Mouse (Mus musculus): ENCODE measurements at regions not wholly inside any gene's neighbourhood (a gene's known extent, or its start where the extent isn't known, plus 50 kb on each side); places are given as distances from the start of the nearest gene placed in this dataset.

DNA sequence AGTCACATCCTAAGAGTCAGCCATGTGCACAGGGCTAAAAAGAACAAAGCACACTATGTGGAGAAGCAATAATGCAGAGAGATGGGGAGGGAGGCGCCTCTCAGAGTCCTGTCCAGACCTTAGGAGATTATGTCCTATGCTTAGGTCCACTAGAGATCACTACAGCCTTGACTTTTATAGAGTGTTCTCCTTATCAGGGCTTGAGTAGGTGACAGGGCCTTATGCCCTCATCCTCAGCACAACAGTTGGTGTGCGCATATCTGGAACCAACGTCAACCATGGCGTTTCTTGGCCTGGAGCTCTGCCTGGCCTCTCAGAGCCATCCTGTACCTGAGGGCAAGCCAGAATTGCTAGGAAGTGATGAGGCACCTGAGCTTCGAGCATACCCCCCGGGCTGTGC lies 162.6 kb upstream of the Gm10131 start:
- Histone ChIP-seq H3K4me3 (ENCODE audit: insufficient read depth, poor library complexity, severe bottlenecking) (no peak overlapping the region), H3K36me3 (ENCODE audit: control insufficient read depth, insufficient read depth) (no peaks in the 10 kb centered on the region), H3K79me2 (ENCODE audit: control insufficient read depth, insufficient read depth) (no peaks in the 10 kb centered on the region), H3ac (ENCODE audit: control insufficient read depth, insufficient read length, low read depth) (no peak overlapping the region), H3K27me3 (ENCODE audit: control insufficient read depth, insufficient read depth, insufficient read length) (no peaks in the 10 kb centered on the region), H3K79me3 (ENCODE audit: low read depth) (no peaks in the 10 kb centered on the region)
- TF ChIP-seq FOSL1 (IDR thresholded peaks at IDR 0.05; ENCODE audit: insufficient read depth, low read length, poor library complexity, severe bottlenecking): no peak
- no peak for TF ChIP-seq CEBPB (IDR thresholded peaks at IDR 0.05; ENCODE audit: low read depth)
- no peak for TF ChIP-seq MYOD1 (IDR thresholded peaks at IDR 0.05; ENCODE audit: control insufficient read depth, insufficient read length, low read depth)
- no peak for TF ChIP-seq CTCF (IDR thresholded peaks at IDR 0.05; ENCODE audit: control insufficient read depth, insufficient read depth, insufficient read length)
- no peak for TF ChIP-seq USF1 (IDR thresholded peaks at IDR 0.05; ENCODE audit: low read depth)
- no peak for TF ChIP-seq MYOG (IDR thresholded peaks at IDR 0.05; ENCODE audit: control insufficient read depth, extremely low read depth, insufficient read length)
- TF ChIP-seq MAX (IDR thresholded peaks at IDR 0.05): no peak

DNA sequence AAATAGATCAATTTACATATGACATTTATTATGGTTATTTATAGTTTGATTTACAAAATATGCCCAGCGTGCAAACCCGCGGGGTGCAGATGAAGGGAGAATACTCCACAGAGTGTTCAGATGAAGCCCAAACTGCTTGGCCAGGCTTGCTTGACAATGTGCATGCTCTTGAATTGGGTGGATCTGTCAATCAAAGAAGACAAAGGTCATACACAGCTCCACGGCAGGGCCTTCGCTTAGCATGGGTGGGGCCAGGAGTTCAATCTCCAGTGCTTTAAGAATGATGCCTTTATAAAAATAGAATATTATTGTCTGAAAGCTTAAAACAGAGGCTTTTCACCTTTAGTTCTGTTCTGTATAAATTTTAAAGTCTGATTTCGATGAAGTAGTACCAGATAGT lies 158.3 kb upstream of the Gm10131 start:
- no peak overlapping the region for H3K4me3 ChIP-seq (ENCODE audit: insufficient read depth, poor library complexity, severe bottlenecking)
- TF ChIP-seq MYOD1 (IDR thresholded peaks at IDR 0.05; ENCODE audit: control insufficient read depth, insufficient read length, low read depth) (no peak), CTCF (IDR thresholded peaks at IDR 0.05; ENCODE audit: control insufficient read depth, insufficient read depth, insufficient read length) (no peak), FOSL1 (IDR thresholded peaks at IDR 0.05; ENCODE audit: insufficient read depth, low read length, poor library complexity, severe bottlenecking) (no peak), MYOG (IDR thresholded peaks at IDR 0.05; ENCODE audit: control insufficient read depth, extremely low read depth, insufficient read length) (no peak), CEBPB (IDR thresholded peaks at IDR 0.05; ENCODE audit: low read depth) (no peak), MAX (IDR thresholded peaks at IDR 0.05) (no peak), USF1 (IDR thresholded peaks at IDR 0.05; ENCODE audit: low read depth) (no peak)
- H3ac ChIP-seq (ENCODE audit: control insufficient read depth, insufficient read length, low read depth): no peak overlapping the region
- no peaks in the 10 kb centered on the region for H3K79me3 ChIP-seq (ENCODE audit: low read depth)
- H3K79me2 ChIP-seq (ENCODE audit: control insufficient read depth, insufficient read depth): no peaks in the 10 kb centered on the region
- no peaks in the 10 kb centered on the region for H3K27me3 ChIP-seq (ENCODE audit: control insufficient read depth, insufficient read depth, insufficient read length)
- H3K36me3 ChIP-seq (ENCODE audit: control insufficient read depth, insufficient read depth): no peaks in the 10 kb centered on the region

DNA sequence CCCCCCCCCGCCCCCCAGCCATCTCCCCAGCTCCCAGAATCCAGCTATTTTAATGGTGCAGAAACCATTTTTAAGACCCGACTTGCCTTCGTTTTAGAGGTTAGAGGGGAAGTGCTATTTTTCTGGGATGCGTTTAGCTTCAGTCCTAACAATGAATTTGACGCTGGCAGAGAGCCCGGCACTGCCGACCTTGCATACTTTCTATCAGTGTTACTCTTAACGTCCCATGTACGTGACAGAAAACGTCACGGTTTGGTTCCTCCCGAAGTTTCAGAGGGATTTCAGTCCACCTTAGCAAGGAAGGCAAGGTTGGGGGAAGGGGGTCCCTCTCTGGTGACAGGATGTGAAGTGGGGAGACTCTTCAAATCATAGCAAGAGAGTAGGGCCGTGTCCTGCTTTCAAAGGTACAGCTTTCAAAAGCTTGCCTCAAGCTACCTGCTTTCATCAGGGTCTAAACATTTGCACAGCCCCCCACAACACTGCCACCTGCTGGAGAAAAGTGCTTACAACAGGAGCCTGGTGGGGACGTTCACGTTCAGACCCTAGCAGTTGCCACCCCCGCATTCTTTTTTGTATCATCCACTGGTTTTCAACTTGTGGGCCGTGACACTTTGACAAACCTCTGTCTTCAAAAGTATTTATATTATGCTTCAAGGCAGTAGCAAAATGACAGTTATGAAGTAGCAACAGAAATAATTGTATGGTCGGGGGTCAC lies 157.4 kb upstream of the Gm10131 start:
- Histone ChIP-seq H3K36me3 (ENCODE audit: control insufficient read depth, insufficient read depth) (no peaks in the 10 kb centered on the region), H3K27me3 (ENCODE audit: control insufficient read depth, insufficient read depth, insufficient read length) (no peaks in the 10 kb centered on the region)

DNA sequence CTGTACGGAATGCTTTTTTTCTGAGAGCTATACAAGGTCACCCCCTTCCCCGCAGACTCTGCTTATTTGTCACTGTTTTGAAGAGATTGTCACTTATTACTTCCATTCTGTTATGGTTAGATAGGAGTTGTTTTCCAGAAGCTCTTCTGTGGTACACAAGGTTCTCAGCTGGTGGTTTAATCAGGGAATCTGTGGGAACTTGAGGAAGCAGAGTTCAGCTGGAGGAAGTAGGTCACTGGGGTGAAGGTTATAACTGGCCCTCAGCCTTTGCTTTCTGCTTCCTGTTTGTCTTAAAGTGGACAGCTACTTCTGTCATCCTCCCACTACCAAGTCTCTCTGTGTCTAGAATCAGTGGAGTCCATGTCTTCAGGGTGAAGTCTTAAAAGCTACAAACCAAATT lies 143.4 kb upstream of the Gm10131 start:
- no peak overlapping the region for H3K4me3 ChIP-seq (ENCODE audit: insufficient read depth, poor library complexity, severe bottlenecking)
- H3K79me3 ChIP-seq (ENCODE audit: low read depth): no peaks in the 10 kb centered on the region
- H3K79me2 ChIP-seq (ENCODE audit: control insufficient read depth, insufficient read depth): no peaks in the 10 kb centered on the region
- H3ac ChIP-seq (ENCODE audit: control insufficient read depth, insufficient read length, low read depth): no peak overlapping the region
- TF ChIP-seq FOSL1 (IDR thresholded peaks at IDR 0.05; ENCODE audit: insufficient read depth, low read length, poor library complexity, severe bottlenecking) (no peak), MYOD1 (IDR thresholded peaks at IDR 0.05; ENCODE audit: control insufficient read depth, insufficient read length, low read depth) (no peak), MYOG (IDR thresholded peaks at IDR 0.05; ENCODE audit: control insufficient read depth, extremely low read depth, insufficient read length) (no peak), MAX (IDR thresholded peaks at IDR 0.05) (no peak), CEBPB (IDR thresholded peaks at IDR 0.05; ENCODE audit: low read depth) (no peak), CTCF (IDR thresholded peaks at IDR 0.05; ENCODE audit: control insufficient read depth, insufficient read depth, insufficient read length) (no peak), USF1 (IDR thresholded peaks at IDR 0.05; ENCODE audit: low read depth) (no peak)
- no peaks in the 10 kb centered on the region for H3K27me3 ChIP-seq (ENCODE audit: control insufficient read depth, insufficient read depth, insufficient read length)
- no peaks in the 10 kb centered on the region for H3K36me3 ChIP-seq (ENCODE audit: control insufficient read depth, insufficient read depth)

More for the DNA sequence above, 157.4 kb upstream of the Gm10131 start:
- H3K4me3 ChIP-seq (ENCODE audit: insufficient read depth, poor library complexity, severe bottlenecking): no peak overlapping the region
- no peak for TF ChIP-seq USF1 (IDR thresholded peaks at IDR 0.05; ENCODE audit: low read depth)
- no peak for TF ChIP-seq MYOD1 (IDR thresholded peaks at IDR 0.05; ENCODE audit: control insufficient read depth, insufficient read length, low read depth)
- no peak for TF ChIP-seq CTCF (IDR thresholded peaks at IDR 0.05; ENCODE audit: control insufficient read depth, insufficient read depth, insufficient read length)
- TF ChIP-seq MAX (IDR thresholded peaks at IDR 0.05): no peak
- no peak for TF ChIP-seq MYOG (IDR thresholded peaks at IDR 0.05; ENCODE audit: control insufficient read depth, extremely low read depth, insufficient read length)
- TF ChIP-seq FOSL1 (IDR thresholded peaks at IDR 0.05; ENCODE audit: insufficient read depth, low read length, poor library complexity, severe bottlenecking): no peak
- no peak for TF ChIP-seq CEBPB (IDR thresholded peaks at IDR 0.05; ENCODE audit: low read depth)
- H3K79me3 ChIP-seq (ENCODE audit: low read depth): no peaks in the 10 kb centered on the region
- H3K79me2 ChIP-seq (ENCODE audit: control insufficient read depth, insufficient read depth): no peaks in the 10 kb centered on the region
- H3ac ChIP-seq (ENCODE audit: control insufficient read depth, insufficient read length, low read depth): no peak overlapping the region

DNA sequence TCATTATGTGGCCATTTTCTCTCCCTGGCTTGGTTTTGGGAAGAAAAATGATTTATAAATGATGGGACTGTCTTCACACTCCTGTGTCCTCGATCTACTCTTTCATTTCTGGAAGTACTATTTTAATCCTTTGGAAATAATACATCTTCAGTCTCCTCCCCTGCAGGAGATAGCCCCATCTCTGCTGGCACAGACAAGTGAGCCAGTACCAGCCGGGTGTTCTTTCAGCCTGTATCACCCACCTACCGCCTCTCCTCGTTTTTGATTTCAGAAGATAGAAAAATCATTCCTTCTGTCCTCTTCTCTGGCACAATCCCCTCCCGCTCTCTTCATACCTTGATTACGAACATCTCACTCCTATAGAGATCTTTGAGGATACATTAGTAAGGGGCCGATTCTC lies 140.4 kb upstream of the Gm10131 start:
- TF ChIP-seq FOSL1 (IDR thresholded peaks at IDR 0.05; ENCODE audit: insufficient read depth, low read length, poor library complexity, severe bottlenecking): no peak
- no peak for TF ChIP-seq CTCF (IDR thresholded peaks at IDR 0.05; ENCODE audit: control insufficient read depth, insufficient read depth, insufficient read length)
- TF ChIP-seq MYOD1 (IDR thresholded peaks at IDR 0.05; ENCODE audit: control insufficient read depth, insufficient read length, low read depth): no peak
- TF ChIP-seq CEBPB (IDR thresholded peaks at IDR 0.05; ENCODE audit: low read depth): no peak
- no peak for TF ChIP-seq USF1 (IDR thresholded peaks at IDR 0.05; ENCODE audit: low read depth)
- TF ChIP-seq MAX (IDR thresholded peaks at IDR 0.05): no peak
- no peak for TF ChIP-seq MYOG (IDR thresholded peaks at IDR 0.05; ENCODE audit: control insufficient read depth, extremely low read depth, insufficient read length)
- no peaks in the 10 kb centered on the region for H3K79me2 ChIP-seq (ENCODE audit: control insufficient read depth, insufficient read depth)
- H3K27me3 ChIP-seq (ENCODE audit: control insufficient read depth, insufficient read depth, insufficient read length): no peaks in the 10 kb centered on the region
- H3K36me3 ChIP-seq (ENCODE audit: control insufficient read depth, insufficient read depth): no peaks in the 10 kb centered on the region
- no peak overlapping the region for H3ac ChIP-seq (ENCODE audit: control insufficient read depth, insufficient read length, low read depth)
- H3K4me3 ChIP-seq (ENCODE audit: insufficient read depth, poor library complexity, severe bottlenecking): no peak overlapping the region
- H3K79me3 ChIP-seq (ENCODE audit: low read depth): no peaks in the 10 kb centered on the region

All from C2C12 (cell line).